Mouse (Mus musculus) kidney, embryonic 14.5 days (tissue): ENCODE data around the gene 4931428F04Rik. TPM values are rescaled to one million over a fixed set of nuclear protein-coding genes. Genes with fewer than 3 reads are reported as not detected.

Experiments
- ATAC-seq: fragments of 200-750 bp; cut with Nextera tagmentation; 2 replicates; pipeline ENCODE4 v1.8.0; 2017; ENCODE audit warnings: moderate number of reproducible peaks, mild to moderate bottlenecking, moderate TSS enrichment, moderate library complexity; ENCODE audit not compliant: low FRiP score, low TSS enrichment
- H3K27ac ChIP-seq: fragments of 300-500 bp; sonication (generic); 2 replicates; pipeline ENCODE4 v1.5.1; 2014; ENCODE audit warnings: low read depth, mild to moderate bottlenecking, low read length, moderate library complexity, mixed read lengths
- H3K27me3 ChIP-seq: fragments of 300-500 bp; sonication (generic); 2 replicates; pipeline ENCODE4 v1.6.1; 2014; ENCODE audit warnings: mild to moderate bottlenecking, low read length; ENCODE audit not compliant: control insufficient read depth, insufficient read depth
- H3K36me3 ChIP-seq: fragments of 300-500 bp; sonication (generic); 2 replicates; pipeline ENCODE4 v1.6.1; 2014; ENCODE audit warnings: low read length, mixed read lengths; ENCODE audit not compliant: control insufficient read depth, insufficient read depth
- H3K4me1 ChIP-seq: fragments of 300-500 bp; sonication (generic); 2 replicates; pipeline ENCODE4 v1.6.1; 2014; ENCODE audit warnings: low read length, mixed read lengths; ENCODE audit not compliant: control insufficient read depth, insufficient read depth
- H3K4me2 ChIP-seq: fragments of 300-500 bp; sonication (generic); replicated peaks from 2 replicates; pipeline ENCODE4 v1.6.1; 2014; ENCODE audit warnings: low read depth, mild to moderate bottlenecking, low read length
- H3K4me3 ChIP-seq: fragments of 300-500 bp; sonication (generic); 2 replicates; pipeline ENCODE4 v1.5.1; 2014; ENCODE audit warnings: mild to moderate bottlenecking, low read length
- H3K9ac ChIP-seq: fragments of 300-500 bp; sonication (generic); 2 replicates; pipeline ENCODE4 v1.6.1; 2014; ENCODE audit warnings: low read depth, mild to moderate bottlenecking, low read length, moderate library complexity
- H3K9me3 ChIP-seq: fragments of 300-500 bp; sonication (generic); 2 replicates; pipeline ENCODE4 v1.6.1; 2016; ENCODE audit warnings: low read length; ENCODE audit not compliant: control insufficient read depth
- WGBS: fragments of 180-500 bp; shearing (Covaris S2); extraction: QIAGEN DNeasy Blood & Tissue Kit; methylation state at CpG from one replicate; pipeline ENCODE4 v1.1.7; 2014; 5-methylcytosine and 5-hydroxymethylcytosine counted together
- polyA plus RNA-seq: library from polyadenylated mRNA; unstranded; fragments of >200 nt; fragmentation: Nextera tagmentation; extraction: Ambion mirVana; gene quantifications from 2 replicates; pipeline ENCODE4 v1.2.1, GENCODE M21; 2014

Gene 4931428F04Rik
- polyA plus RNA-seq, 1 experiment from 2014 or later, result 10.4 TPM

- H3K9me3 ChIP-seq, result peaks cover 4% of the 10 kb centered on the region; the same call in 1 of the 2 replicates
- H3K27me3 ChIP-seq, result peaks cover 95% of the 10 kb centered on the region
- H3K27ac ChIP-seq, result no peak overlapping the region
- peak overlapping the region; percentile 45; the same call in 1 of the 2 replicates for H3K9ac ChIP-seq
- H3K36me3 ChIP-seq, result no peaks in the 10 kb centered on the region
- peaks cover 20% of the 10 kb centered on the region for H3K4me1 ChIP-seq
- H3K4me3 ChIP-seq, result peak overlapping the region; percentile 46
- peak overlapping the region; percentile 92 for H3K4me2 ChIP-seq
- WGBS, result 3% methylated on average over 39 of the region's 39 CpGs
- no peak for ATAC-seq
Observed at GRCm38 (mm10) chr8:105270101-105270915, 19.4 kb downstream of the 4931428F04Rik start.

- no peak for ATAC-seq
- under 1% methylated on average over 42 of the region's 42 CpGs for WGBS
- Histone ChIP-seq H3K36me3 (no peaks in the 10 kb centered on the region), H3K27me3 (peaks cover 88% of the 10 kb centered on the region), H3K27ac (no peak within 1 kb of the TSS), H3K4me1 (peaks cover 23% of the 10 kb centered on the region), H3K4me2 (peak within 1 kb of the TSS; percentile 92), H3K9me3 (peaks cover 4% of the 10 kb centered on the region; the same call in 1 of the 2 replicates), H3K9ac (peak within 1 kb of the TSS; percentile 45), H3K4me3 (peak within 1 kb of the TSS; percentile 46)
Observed at GRCm38 (mm10) chr8:105269461-105269947, 20.2 kb downstream of the 4931428F04Rik start, which contains the start of gene Hsf4. Hsf4 (plus strand) TSS chr8:105269801.

DNA sequence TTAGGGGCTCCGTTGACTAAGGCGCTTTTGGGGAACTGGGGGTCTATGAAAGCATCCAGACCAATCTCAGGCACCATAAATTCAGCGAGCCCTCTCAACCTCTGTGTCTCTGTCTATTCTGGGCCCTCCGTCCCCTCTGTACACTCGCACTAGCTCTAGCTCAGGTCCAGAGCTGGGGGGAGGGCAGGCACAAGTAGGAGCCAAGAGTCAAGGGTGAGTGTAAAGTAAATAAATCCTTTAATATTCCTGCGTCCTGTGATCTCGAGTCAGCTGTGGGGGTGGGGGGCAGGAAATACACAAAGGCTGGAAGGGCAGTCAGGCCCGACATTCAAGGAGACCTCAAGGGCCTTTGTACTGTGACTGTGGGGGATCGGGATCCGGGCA lies 20.6 kb downstream of the 4931428F04Rik start:
- Histone ChIP-seq H3K4me1 (peaks cover 23% of the 10 kb centered on the region), H3K4me2 (peak overlapping the region; percentile 92), H3K9ac (peak overlapping the region; percentile 28; the same call in 1 of the 2 replicates), H3K27me3 (peaks cover 83% of the 10 kb centered on the region), H3K27ac (no peak overlapping the region), H3K4me3 (peak overlapping the region; percentile 46), H3K9me3 (peaks cover 4% of the 10 kb centered on the region; the same call in 1 of the 2 replicates), H3K36me3 (no peaks in the 10 kb centered on the region)
- WGBS, result under 1% methylated on average over 10 of the region's 10 CpGs
- ATAC-seq, result no peak

DNA sequence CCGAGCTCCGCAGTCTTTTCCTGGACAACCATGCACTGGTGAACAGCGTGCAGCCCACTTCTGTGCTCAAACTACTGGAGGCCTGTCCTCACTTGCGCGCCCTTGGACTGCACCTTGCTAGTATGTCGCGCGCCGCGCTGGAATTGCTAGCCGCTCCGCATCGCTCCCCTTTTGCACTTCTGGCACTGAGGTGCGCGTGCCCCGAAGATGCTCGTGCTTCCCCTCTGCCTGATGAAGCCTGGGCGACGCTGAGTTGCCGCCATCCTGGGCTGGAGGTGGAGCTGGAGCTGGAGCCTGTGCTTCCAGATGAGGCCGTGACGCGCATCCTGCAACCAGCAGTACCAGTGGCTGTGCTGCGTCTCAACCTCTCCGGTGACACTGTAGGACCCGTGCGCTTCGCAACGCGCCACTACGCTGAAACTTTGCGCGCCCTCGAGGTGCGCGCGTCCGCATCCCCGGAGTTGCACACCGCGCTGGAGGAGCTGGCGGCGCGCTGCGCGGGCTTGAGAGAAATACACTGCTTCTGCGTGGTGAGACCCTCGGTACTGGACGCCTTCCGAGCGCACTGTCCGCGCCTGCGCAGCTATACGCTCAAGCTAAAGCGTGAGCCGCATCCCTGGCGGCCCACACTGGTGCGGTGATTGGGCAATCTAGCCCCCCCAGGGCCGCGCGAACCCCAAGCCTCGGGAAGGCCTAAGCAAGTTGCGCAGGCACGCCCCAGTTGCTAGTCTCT lies 21.2 kb downstream of the 4931428F04Rik start:
- Histone ChIP-seq H3K9me3 (peaks cover 4% of the 10 kb centered on the region; the same call in 1 of the 2 replicates), H3K4me1 (peaks cover 23% of the 10 kb centered on the region), H3K27ac (no peak overlapping the region), H3K27me3 (peaks cover 79% of the 10 kb centered on the region), H3K36me3 (no peaks in the 10 kb centered on the region), H3K4me2 (peak overlapping the region; percentile 92), H3K4me3 (peak overlapping the region; percentile 46), H3K9ac (peak overlapping the region; percentile 28; the same call in 1 of the 2 replicates)
- 1% methylated on average over 65 of the region's 65 CpGs for WGBS
- ATAC-seq, result peak; percentile 39

DNA sequence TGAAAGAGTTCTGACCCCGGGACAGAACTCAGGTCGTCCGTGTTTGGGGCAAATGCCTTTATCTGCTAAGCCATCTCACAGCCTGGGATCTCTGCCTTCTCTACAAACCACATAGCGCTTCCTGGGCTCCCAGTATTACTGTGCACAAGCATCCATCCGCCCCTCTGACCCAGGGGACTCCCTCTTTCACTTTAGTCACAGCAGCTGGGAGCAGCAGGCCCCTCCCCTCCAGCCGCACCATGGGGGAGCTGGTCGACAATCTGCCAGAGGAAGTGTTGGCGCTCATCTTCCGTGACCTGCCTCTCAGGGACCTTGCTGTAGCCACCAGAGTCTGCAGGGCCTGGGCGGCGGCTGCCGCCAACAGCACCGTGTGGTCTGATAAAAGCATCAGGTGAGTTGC lies 22.9 kb downstream of the 4931428F04Rik start:
- H3K4me3 ChIP-seq, result no peak overlapping the region
- H3K9me3 ChIP-seq, result peaks cover 4% of the 10 kb centered on the region; the same call in 1 of the 2 replicates
- ATAC-seq, result no peak
- no peak overlapping the region for H3K9ac ChIP-seq
- peaks cover 23% of the 10 kb centered on the region for H3K4me1 ChIP-seq
- H3K27ac ChIP-seq, result no peak overlapping the region
- WGBS, result 13% methylated on average over 13 of the region's 13 CpGs
- H3K36me3 ChIP-seq, result no peaks in the 10 kb centered on the region
- peaks cover 70% of the 10 kb centered on the region for H3K27me3 ChIP-seq
- H3K4me2 ChIP-seq, result no peak overlapping the region

- Histone ChIP-seq H3K27me3 (peaks cover 67% of the 10 kb centered on the region), H3K9me3 (peaks cover 4% of the 10 kb centered on the region; the same call in 1 of the 2 replicates), H3K4me3 (peak overlapping the region; percentile 61), H3K4me2 (peak overlapping the region; percentile 53), H3K4me1 (peaks cover 23% of the 10 kb centered on the region), H3K9ac (peak overlapping the region; percentile 48; the same call in 1 of the 2 replicates), H3K36me3 (no peaks in the 10 kb centered on the region), H3K27ac (no peak overlapping the region)
- no peak for ATAC-seq
- WGBS, result 9% methylated on average over 10 of the region's 10 CpGs
Observed at GRCm38 (mm10) chr8:105265128-105265527, 24.5 kb downstream of the 4931428F04Rik start.

- Histone ChIP-seq H3K4me3 (peak within 1 kb of the TSS; percentile 61), H3K36me3 (no peaks in the 10 kb centered on the region), H3K9me3 (peaks cover 4% of the 10 kb centered on the region; the same call in 1 of the 2 replicates), H3K27ac (no peak within 1 kb of the TSS), H3K4me1 (peaks cover 18% of the 10 kb centered on the region), H3K9ac (peak within 1 kb of the TSS; percentile 48), H3K27me3 (peaks cover 67% of the 10 kb centered on the region), H3K4me2 (peak within 1 kb of the TSS; percentile 53)
- peak; percentile 55 for ATAC-seq
- 1% methylated on average over 54 of the region's 54 CpGs for WGBS
Observed at GRCm38 (mm10) chr8:105264024-105264982, 25.4 kb downstream of the 4931428F04Rik start, which contains the start of the genes Tradd and Fbxl8. Tradd (minus strand) TSS chr8:105264609. Fbxl8 (plus strand) TSS chr8:105264648.
